Mouse (Mus musculus): ENCODE measurements around the gene Cacng1.

The Cacng1 gene

GRCm38 (mm10) chr11:107655538-107655937 lies 60.8 kb downstream of the Cacng1 start:
- no peak for DNase-seq (ENCODE audit: low spot score)

Data from yolk sac, embryonic 10.5 days (tissue).